In the genomic region with DNA sequence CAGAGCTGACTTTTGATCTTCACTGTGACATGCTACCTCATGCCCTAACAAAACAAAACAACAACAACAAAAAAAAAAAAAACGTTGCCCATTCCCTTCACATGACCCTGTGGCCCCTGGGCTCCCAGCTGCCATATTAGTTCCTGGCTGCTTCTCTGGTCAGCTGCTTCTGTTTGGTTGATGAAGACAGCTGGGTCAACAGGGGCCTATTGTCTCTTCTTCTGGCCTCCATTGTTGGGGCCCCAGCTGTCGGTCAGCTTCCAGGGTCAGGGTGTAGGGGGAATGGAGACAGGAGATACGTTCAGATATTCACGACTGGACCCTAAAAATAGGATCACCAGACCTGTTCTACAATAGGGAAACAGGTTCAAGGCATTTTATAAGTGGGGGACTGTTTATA, we compare ENCODE assay signal across 9 mouse cellular contexts. TPM values are rescaled to one million over a fixed set of nuclear protein-coding genes. Genes with fewer than 3 reads are reported as not detected.
DNase-seq lines count a peak whose midpoint lies in the region; ATAC-seq and TF ChIP-seq lines count a peak whose summit lies in the region.
"Had no signal": no experiment of that assay in that cellular context is flagged by ENCODE, and none has a peak within 500 bp of the region (broad histone marks: within the 10 kb centered on the region; RNA-seq: fewer than 3 reads in every experiment).

No protein-coding gene starts in this region.

- no peak overlapping the region for H3K9ac ChIP-seq in heart, adult 2 months (ENCODE audit: low read depth, low read length)
- peak overlapping the region; percentile 67 for H3K9ac ChIP-seq in liver, embryonic 13.5 days
- no peak overlapping the region for H3K9ac ChIP-seq in stomach, postnatal 0 days (ENCODE audit: low read length)

- H3K4me2 ChIP-seq in liver, embryonic 13.5 days: peak overlapping the region; percentile 96
- H3K4me2 ChIP-seq in stomach, postnatal 0 days (replicated peaks; ENCODE audit: low read depth): peak overlapping the region; percentile 92

- no peak for ATAC-seq in liver, embryonic 13.5 days (ENCODE audit: low read depth)
- no peak for ATAC-seq in stomach, postnatal 0 days (ENCODE audit: low FRiP score, low TSS enrichment)
- ATAC-seq in CD4-positive, CD25-positive, alpha-beta regulatory T cell, adult 4 months: no peak

- H3K4me1 ChIP-seq in heart, adult 2 months (ENCODE audit: control insufficient read depth, insufficient read depth, low read length): peaks cover 3% of the 10 kb centered on the region
- peaks cover 94% of the 10 kb centered on the region for H3K4me1 ChIP-seq in liver, embryonic 13.5 days (replicated peaks)
- H3K4me1 ChIP-seq in stomach, postnatal 0 days (replicated peaks; ENCODE audit: control insufficient read depth, insufficient read depth): peaks cover 3% of the 10 kb centered on the region; the same call in 1 of the 2 replicates

- H3K4me3 ChIP-seq in heart, adult 2 months: no peak overlapping the region
- peak overlapping the region; percentile 82 for H3K4me3 ChIP-seq in liver, embryonic 13.5 days (replicated peaks)
- H3K4me3 ChIP-seq in stomach, postnatal 0 days (ENCODE audit: low read depth, low read length): peak overlapping the region; percentile 65

- H3K27ac ChIP-seq in heart, adult 2 months: peak overlapping the region; percentile 60; the same call in 1 of the 2 replicates
- peak overlapping the region; percentile 86 for H3K27ac ChIP-seq in liver, embryonic 13.5 days
- 0 out of 2 replicates have a peak overlapping the region, but pooled peaks have one; percentile 24 for H3K27ac ChIP-seq in stomach, postnatal 0 days (replicated peaks)
- H3K27ac ChIP-seq: macrophage had no signal

- no peaks in the 10 kb centered on the region for H3K9me3 ChIP-seq in liver, embryonic 13.5 days (replicated peaks)
- no peaks in the 10 kb centered on the region for H3K9me3 ChIP-seq in stomach, postnatal 0 days (ENCODE audit: control insufficient read depth, low read length)

- no peaks in the 10 kb centered on the region for H3K36me3 ChIP-seq in heart, adult 2 months (ENCODE audit: control insufficient read depth, insufficient read depth, low read length)
- H3K36me3 ChIP-seq in liver, embryonic 13.5 days: peaks cover 6% of the 10 kb centered on the region; the same call in 1 of the 2 replicates
- H3K36me3 ChIP-seq in stomach, postnatal 0 days (ENCODE audit: control insufficient read depth, insufficient read depth, low read length): no peaks in the 10 kb centered on the region

- no peaks in the 10 kb centered on the region for H3K27me3 ChIP-seq in heart, adult 2 months (ENCODE audit: control insufficient read depth, insufficient read depth, low read length)
- H3K27me3 ChIP-seq in liver, embryonic 13.5 days: peaks cover 15% of the 10 kb centered on the region; the same call in 1 of the 2 replicates
- no peaks in the 10 kb centered on the region for H3K27me3 ChIP-seq in stomach, postnatal 0 days (ENCODE audit: control insufficient read depth, insufficient read depth, low read length)

- 26% methylated on average over 4 of the region's 4 CpGs for WGBS in heart, adult 2 months
- WGBS in liver, embryonic 13.5 days (ENCODE audit: insufficient replicate concordance): 16% methylated on average over 4 of the region's 4 CpGs
- 12% methylated on average over 4 of the region's 4 CpGs for WGBS in stomach, postnatal 0 days

- no peaks in the 10 kb centered on the region for H3K79me2 ChIP-seq in heart, adult 2 months (replicated peaks; ENCODE audit: control insufficient read depth, insufficient read depth, low read length)

- TF ChIP-seq POLR2A in heart, adult 2 months (IDR thresholded peaks at IDR 0.05; ENCODE audit: insufficient read depth, low read depth, low read length): no peak

- no peak for TF ChIP-seq CTCF in heart, adult 2 months (IDR thresholded peaks at IDR 0.05)
- no peak for TF ChIP-seq CTCF in stomach, postnatal 0 days (IDR thresholded peaks at IDR 0.05; ENCODE audit: low read depth)

- intact Hi-C loops in heart, adult 2 months (cut with DNase I): no loop called here
- intact Hi-C loops in heart, postnatal 36 days (cut with DNase I): no loop called here

- DNase-seq in heart, adult 2 months: no peak
- DNase-seq in heart, postnatal 36 days: no peak
- peak; percentile 34 for DNase-seq in right cerebral cortex, adult 18-20 months
- DNase-seq in right cerebral cortex, postnatal 14 days: no peak
- no peak for DNase-seq in liver, embryonic 13.5 days
- no peak for DNase-seq in stomach, postnatal 0 days (ENCODE audit: low spot score)
- no peak for DNase-seq in frontal cortex, postnatal 14 days (ENCODE audit: low spot score in 2 of 2)

- TF ChIP-seq EP300 in heart, adult 2 months (IDR thresholded peaks at IDR 0.05; ENCODE audit: insufficient read depth, low read depth, low read length): no peak
- TF ChIP-seq EP300 in stomach, postnatal 0 days (optimal IDR thresholded peaks at IDR 0.05): no peak

RNA-seq across cellular contexts. Expression of a gene that starts 0.4 kb away (rescaled TPM):
- 10 to 100 TPM; 17.4 to 18.4 TPM for total RNA-seq in heart, adult 2 months (2021)
- 22.7 and 28.4 TPM in 2 replicates for polyA plus RNA-seq in heart, adult 2 months (2012; rRNA removed)
- 10 to 100 TPM; 15.7 to 16.7 TPM for total RNA-seq in heart, postnatal 36 days (2021)
- polyA plus RNA-seq in liver, embryonic 13.5 days (2015; fragmentation: Nextera tagmentation; extraction: Ambion mirVana): 5.6 and 6.0 TPM in 2 replicates
- 6.5 and 7.1 TPM in 2 replicates for polyA plus RNA-seq in stomach, postnatal 0 days (2015; fragmentation: Nextera tagmentation; extraction: Ambion mirVana)
- polyA plus RNA-seq in CD4-positive, CD25-positive, alpha-beta regulatory T cell, adult 4 months (2017; shearing (Covaris generic)): 1 to 10 TPM; 1.5 to 2.0 TPM

RNA-seq across cellular contexts. Expression of a gene that starts 39.4 kb away (rescaled TPM):
- 1 to 10 TPM; 2.5 to 3.4 TPM for total RNA-seq in heart, adult 2 months (2021)
- polyA plus RNA-seq in heart, adult 2 months (2012; rRNA removed): 2.4 and 6.4 TPM in 2 replicates
- total RNA-seq in heart, postnatal 36 days (2021): 1 to 10 TPM; 2.3 to 4.8 TPM
- 28.5 and 34.3 TPM in 2 replicates for polyA plus RNA-seq in liver, embryonic 13.5 days (2015; fragmentation: Nextera tagmentation; extraction: Ambion mirVana)
- polyA plus RNA-seq in stomach, postnatal 0 days (2015; fragmentation: Nextera tagmentation; extraction: Ambion mirVana): 2.2 and 2.4 TPM in 2 replicates
- polyA plus RNA-seq in CD4-positive, CD25-positive, alpha-beta regulatory T cell, adult 4 months (2017; shearing (Covaris generic)): 100 to 1,000 TPM in 1 of 2 experiments, 10 to 100 TPM in 1; 86.2 to 109 TPM

RNA-seq across cellular contexts. Expression of a gene that starts 56.2 kb away (rescaled TPM):
- 10 to 100 TPM; 55.8 to 56.9 TPM for total RNA-seq in heart, adult 2 months (2021)
- polyA plus RNA-seq in heart, adult 2 months (2012; rRNA removed): 117 and 153 TPM in 2 replicates
- 10 to 100 TPM; 65.7 to 83.2 TPM for total RNA-seq in heart, postnatal 36 days (2021)
- 8.7 and 8.8 TPM in 2 replicates for polyA plus RNA-seq in liver, embryonic 13.5 days (2015; fragmentation: Nextera tagmentation; extraction: Ambion mirVana)
- polyA plus RNA-seq in stomach, postnatal 0 days (2015; fragmentation: Nextera tagmentation; extraction: Ambion mirVana): 29.5 and 32.1 TPM in 2 replicates
- under 1 TPM; 0.86 to 0.90 TPM for polyA plus RNA-seq in CD4-positive, CD25-positive, alpha-beta regulatory T cell, adult 4 months (2017; shearing (Covaris generic))

Comparison
In these comparisons a context has a peak if more than half of its experiments do, and no peak if none do; other contexts are left out.
1. H3K27ac ChIP-seq: peak in every context shown above with its lines; median percentile 86 in liver, embryonic 13.5 days; 60 in heart, adult 2 months; 24 in stomach, postnatal 0 days.